Mouse (Mus musculus): ENCODE results near the gene Nrxn1. TPM values are rescaled to one million over a fixed set of nuclear protein-coding genes. Genes with fewer than 3 reads are reported as not detected.

The Nrxn1 gene
- polyA plus RNA-seq, 1 experiment from 2014 or later: 4.6 TPM

DNA sequence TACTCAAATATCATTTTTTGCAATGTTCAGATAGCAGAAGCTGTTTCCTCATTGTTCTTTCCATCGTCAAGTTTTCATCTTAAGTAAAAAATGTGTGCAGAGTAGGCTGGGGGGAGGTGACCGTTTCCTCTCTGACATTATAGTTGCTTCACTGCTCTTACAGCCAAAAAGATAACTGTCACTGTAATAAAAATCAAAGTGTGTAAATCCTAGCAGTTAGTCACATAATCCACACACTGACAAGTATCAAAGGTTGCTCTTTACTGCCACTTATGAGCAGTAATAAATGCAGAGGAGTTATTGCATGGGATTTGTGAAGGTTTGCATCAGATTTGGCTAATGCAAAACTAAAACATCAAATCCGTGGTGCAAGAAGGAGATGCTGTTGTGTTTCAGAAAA is 1032.7 kb downstream of the Nrxn1 start:
- Histone ChIP-seq H3K9me3 (ENCODE audit: low read length) (no peaks in the 10 kb centered on the region), H3K36me3 (ENCODE audit: insufficient read depth, low read length) (no peaks in the 10 kb centered on the region), H3K4me3 (ENCODE audit: low read length) (no peak overlapping the region), H3K4me2 (replicated peaks; ENCODE audit: low read depth, low read length) (no peak overlapping the region), H3K4me1 (ENCODE audit: insufficient read depth, low read length) (no peaks in the 10 kb centered on the region), H3K27me3 (ENCODE audit: insufficient read depth, low read length) (no peaks in the 10 kb centered on the region), H3K9ac (replicated peaks; ENCODE audit: low read length) (no peak overlapping the region), H3K27ac (ENCODE audit: low read length) (no peak overlapping the region)
- no peak for ATAC-seq (ENCODE audit: low FRiP score, low TSS enrichment)
- 33% methylated on average over 3 of the region's 3 CpGs for WGBS

DNA sequence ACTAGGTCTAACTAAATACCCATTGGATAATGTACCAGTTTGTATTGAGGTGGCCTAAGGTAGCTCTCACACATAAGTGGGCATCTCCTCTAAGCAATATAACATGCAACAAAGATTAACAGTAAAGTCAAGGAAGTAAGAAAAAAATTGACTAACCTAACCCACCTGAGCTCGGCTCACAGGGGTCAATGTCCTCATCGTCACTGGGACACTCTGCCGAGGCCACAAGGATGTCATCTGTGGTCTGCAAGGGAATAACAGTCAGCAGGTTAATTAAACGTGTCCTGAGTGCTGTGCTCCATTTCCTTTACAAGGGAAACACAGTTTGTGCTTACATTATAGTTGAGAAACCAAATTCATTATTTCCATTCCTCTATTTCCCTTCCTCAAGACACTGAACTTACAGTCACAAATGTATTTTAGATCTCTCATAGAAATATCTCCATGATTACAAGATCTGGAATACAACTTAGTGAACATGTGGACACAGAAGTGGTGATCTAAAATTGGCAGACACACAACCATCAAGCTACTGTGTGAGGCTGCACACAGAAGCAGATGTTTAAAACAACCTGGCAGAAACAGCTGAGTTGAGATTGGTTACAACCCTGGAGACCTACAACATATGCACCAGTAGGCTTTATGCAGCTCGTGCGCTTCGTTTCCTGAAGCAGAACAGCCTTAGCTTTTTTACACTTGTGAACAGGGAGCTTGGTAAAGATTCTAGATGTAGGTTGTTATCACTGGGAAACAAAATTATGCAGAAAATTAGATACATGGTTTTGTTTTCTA is 1033.4 kb downstream of the Nrxn1 start:
- H3K9me3 ChIP-seq (ENCODE audit: low read length): no peaks in the 10 kb centered on the region
- H3K9ac ChIP-seq (replicated peaks; ENCODE audit: low read length): no peak overlapping the region
- no peaks in the 10 kb centered on the region for H3K27me3 ChIP-seq (ENCODE audit: insufficient read depth, low read length)
- 47% methylated on average over 7 of the region's 7 CpGs for WGBS
- H3K27ac ChIP-seq (ENCODE audit: low read length): no peak overlapping the region
- no peak overlapping the region for H3K4me2 ChIP-seq (replicated peaks; ENCODE audit: low read depth, low read length)
- H3K4me1 ChIP-seq (ENCODE audit: insufficient read depth, low read length): no peaks in the 10 kb centered on the region
- no peak for ATAC-seq (ENCODE audit: low FRiP score, low TSS enrichment)
- no peaks in the 10 kb centered on the region for H3K36me3 ChIP-seq (ENCODE audit: insufficient read depth, low read length)
- no peak overlapping the region for H3K4me3 ChIP-seq (ENCODE audit: low read length)

DNA sequence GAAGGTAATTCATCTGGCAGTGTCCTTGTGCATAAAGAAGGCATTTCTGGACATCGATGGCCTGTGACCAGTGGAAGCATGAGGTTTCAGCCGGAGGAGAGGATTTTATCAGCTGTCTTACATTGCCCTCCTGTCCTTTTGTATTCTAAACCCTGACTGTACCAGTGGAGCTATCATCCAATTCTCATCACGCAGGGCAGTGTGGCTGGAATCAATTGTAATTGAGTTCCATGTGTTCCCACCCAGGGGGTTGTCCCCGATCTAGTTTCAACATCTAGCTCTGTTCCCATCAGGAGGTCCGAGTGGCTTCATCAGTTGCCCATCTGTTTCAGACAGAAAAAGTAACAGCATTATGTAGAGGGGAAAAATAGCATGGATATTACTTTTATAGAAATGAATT is 1038.6 kb downstream of the Nrxn1 start:
- Histone ChIP-seq H3K4me3 (ENCODE audit: low read length) (no peak overlapping the region), H3K4me2 (replicated peaks; ENCODE audit: low read depth, low read length) (no peak overlapping the region), H3K4me1 (ENCODE audit: insufficient read depth, low read length) (no peaks in the 10 kb centered on the region), H3K36me3 (ENCODE audit: insufficient read depth, low read length) (no peaks in the 10 kb centered on the region), H3K9me3 (ENCODE audit: low read length) (no peaks in the 10 kb centered on the region), H3K27me3 (ENCODE audit: insufficient read depth, low read length) (no peaks in the 10 kb centered on the region), H3K9ac (replicated peaks; ENCODE audit: low read length) (no peak overlapping the region), H3K27ac (ENCODE audit: low read length) (no peak overlapping the region)
- ATAC-seq (ENCODE audit: low FRiP score, low TSS enrichment): no peak
- WGBS: 63% methylated on average over 5 of the region's 5 CpGs

DNA sequence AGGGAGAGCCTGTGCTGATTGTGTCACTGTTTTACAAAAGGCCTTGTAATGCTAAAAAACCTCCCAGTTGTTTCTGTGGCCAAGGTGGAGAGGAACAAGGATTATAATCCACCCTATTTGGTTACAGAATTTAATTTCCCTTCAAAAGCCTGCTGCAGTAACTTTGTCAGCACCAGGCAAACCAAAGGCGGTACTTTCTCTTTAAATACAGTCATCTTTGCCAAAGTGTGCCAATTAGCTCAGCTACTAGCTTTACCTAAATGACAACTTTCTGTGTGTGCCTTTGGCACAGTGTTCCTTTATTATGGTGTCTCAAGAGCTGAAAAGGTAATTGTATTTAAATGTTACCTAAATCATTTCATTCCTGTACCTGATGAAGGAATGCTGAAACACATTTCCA is 1053.6 kb downstream of the Nrxn1 start:
- no peak overlapping the region for H3K9ac ChIP-seq (replicated peaks; ENCODE audit: low read length)
- no peaks in the 10 kb centered on the region for H3K27me3 ChIP-seq (ENCODE audit: insufficient read depth, low read length)
- H3K4me1 ChIP-seq (ENCODE audit: insufficient read depth, low read length): no peaks in the 10 kb centered on the region
- 71% methylated on average over 1 of the region's 1 CpGs for WGBS
- no peak overlapping the region for H3K27ac ChIP-seq (ENCODE audit: low read length)
- no peaks in the 10 kb centered on the region for H3K36me3 ChIP-seq (ENCODE audit: insufficient read depth, low read length)
- no peak overlapping the region for H3K4me3 ChIP-seq (ENCODE audit: low read length)
- H3K9me3 ChIP-seq (ENCODE audit: low read length): no peaks in the 10 kb centered on the region
- H3K4me2 ChIP-seq (replicated peaks; ENCODE audit: low read depth, low read length): no peak overlapping the region
- ATAC-seq (ENCODE audit: low FRiP score, low TSS enrichment): no peak

DNA sequence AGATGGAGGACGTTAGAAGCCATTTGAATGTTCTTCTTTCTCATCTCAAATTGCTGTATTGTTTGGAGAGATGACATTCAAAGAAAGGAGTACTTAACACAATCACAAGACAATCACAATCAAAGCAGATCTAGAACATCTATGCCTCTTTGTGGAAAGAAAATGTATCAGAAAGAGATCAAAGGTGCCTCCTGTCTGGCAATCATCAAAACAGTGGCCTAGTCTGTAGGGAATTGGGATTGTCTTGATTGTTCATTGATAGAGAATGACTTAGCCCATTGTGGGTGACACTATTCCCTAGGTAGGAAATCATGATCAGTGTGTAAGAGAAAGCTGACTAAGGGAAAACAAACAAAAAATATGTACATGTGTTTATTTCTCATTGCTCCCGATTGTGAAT is 1060.5 kb downstream of the Nrxn1 start:
- no peak overlapping the region for H3K4me2 ChIP-seq (replicated peaks; ENCODE audit: low read depth, low read length)
- no peaks in the 10 kb centered on the region for H3K36me3 ChIP-seq (ENCODE audit: insufficient read depth, low read length)
- H3K4me3 ChIP-seq (ENCODE audit: low read length): no peak overlapping the region
- WGBS: 82% methylated on average over 2 of the region's 2 CpGs
- no peak overlapping the region for H3K9ac ChIP-seq (replicated peaks; ENCODE audit: low read length)
- no peaks in the 10 kb centered on the region for H3K27me3 ChIP-seq (ENCODE audit: insufficient read depth, low read length)
- H3K27ac ChIP-seq (ENCODE audit: low read length): no peak overlapping the region
- no peaks in the 10 kb centered on the region for H3K4me1 ChIP-seq (ENCODE audit: insufficient read depth, low read length)
- H3K9me3 ChIP-seq (ENCODE audit: low read length): no peaks in the 10 kb centered on the region
- ATAC-seq (ENCODE audit: low FRiP score, low TSS enrichment): no peak

DNA sequence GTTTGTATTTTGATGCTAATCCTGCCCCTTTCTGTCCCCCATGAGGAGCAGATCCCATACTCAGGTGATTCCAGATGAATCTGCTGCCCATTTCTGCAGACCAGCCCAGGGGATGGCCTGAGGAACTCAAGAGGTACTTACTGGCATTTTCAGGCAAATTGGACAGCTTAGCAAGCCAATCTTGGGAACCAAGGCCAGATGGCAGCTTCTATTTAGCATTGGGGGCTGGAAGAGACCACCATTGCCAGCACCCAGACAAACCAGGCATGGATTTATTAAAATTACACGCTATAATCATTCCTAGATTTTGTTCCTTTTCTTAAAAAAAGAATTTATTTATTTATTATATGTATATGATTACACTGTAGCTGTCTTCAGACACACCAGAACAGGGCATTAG is 1076.2 kb downstream of the Nrxn1 start:
- 75% methylated on average over 1 of the region's 1 CpGs for WGBS
- ATAC-seq (ENCODE audit: low FRiP score, low TSS enrichment): no peak
- Histone ChIP-seq H3K27ac (ENCODE audit: low read length) (no peak overlapping the region), H3K9ac (replicated peaks; ENCODE audit: low read length) (no peak overlapping the region), H3K27me3 (ENCODE audit: insufficient read depth, low read length) (no peaks in the 10 kb centered on the region), H3K9me3 (ENCODE audit: low read length) (no peaks in the 10 kb centered on the region), H3K4me2 (replicated peaks; ENCODE audit: low read depth, low read length) (no peak overlapping the region), H3K36me3 (ENCODE audit: insufficient read depth, low read length) (no peaks in the 10 kb centered on the region), H3K4me3 (ENCODE audit: low read length) (no peak overlapping the region), H3K4me1 (ENCODE audit: insufficient read depth, low read length) (no peaks in the 10 kb centered on the region)

DNA sequence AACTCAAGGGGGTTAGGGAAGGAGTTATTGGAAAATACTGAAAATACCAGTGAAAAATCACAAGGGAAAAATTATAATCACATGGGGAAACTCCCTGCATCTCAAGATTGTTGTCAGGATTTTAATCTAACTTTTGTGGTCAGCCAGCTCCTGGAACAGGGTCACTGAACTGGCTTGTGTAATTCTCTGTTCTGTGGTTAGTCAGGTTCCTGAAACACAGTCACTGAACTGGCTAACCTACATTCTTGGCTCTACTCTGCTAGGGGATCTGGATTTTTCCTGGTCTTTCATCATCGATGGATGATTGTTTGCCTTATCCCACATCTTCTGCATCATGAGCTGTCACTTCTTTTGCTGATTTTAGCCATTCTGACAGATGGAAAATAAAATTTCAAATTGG is 1081.1 kb downstream of the Nrxn1 start:
- H3K4me2 ChIP-seq (replicated peaks; ENCODE audit: low read depth, low read length): no peak overlapping the region
- no peak overlapping the region for H3K4me3 ChIP-seq (ENCODE audit: low read length)
- H3K27me3 ChIP-seq (ENCODE audit: insufficient read depth, low read length): no peaks in the 10 kb centered on the region
- H3K9me3 ChIP-seq (ENCODE audit: low read length): no peaks in the 10 kb centered on the region
- ATAC-seq (ENCODE audit: low FRiP score, low TSS enrichment): no peak
- no peaks in the 10 kb centered on the region for H3K4me1 ChIP-seq (ENCODE audit: insufficient read depth, low read length)
- 100% methylated on average over 1 of the region's 1 CpGs for WGBS
- no peak overlapping the region for H3K27ac ChIP-seq (ENCODE audit: low read length)
- no peaks in the 10 kb centered on the region for H3K36me3 ChIP-seq (ENCODE audit: insufficient read depth, low read length)
- H3K9ac ChIP-seq (replicated peaks; ENCODE audit: low read length): no peak overlapping the region

DNA sequence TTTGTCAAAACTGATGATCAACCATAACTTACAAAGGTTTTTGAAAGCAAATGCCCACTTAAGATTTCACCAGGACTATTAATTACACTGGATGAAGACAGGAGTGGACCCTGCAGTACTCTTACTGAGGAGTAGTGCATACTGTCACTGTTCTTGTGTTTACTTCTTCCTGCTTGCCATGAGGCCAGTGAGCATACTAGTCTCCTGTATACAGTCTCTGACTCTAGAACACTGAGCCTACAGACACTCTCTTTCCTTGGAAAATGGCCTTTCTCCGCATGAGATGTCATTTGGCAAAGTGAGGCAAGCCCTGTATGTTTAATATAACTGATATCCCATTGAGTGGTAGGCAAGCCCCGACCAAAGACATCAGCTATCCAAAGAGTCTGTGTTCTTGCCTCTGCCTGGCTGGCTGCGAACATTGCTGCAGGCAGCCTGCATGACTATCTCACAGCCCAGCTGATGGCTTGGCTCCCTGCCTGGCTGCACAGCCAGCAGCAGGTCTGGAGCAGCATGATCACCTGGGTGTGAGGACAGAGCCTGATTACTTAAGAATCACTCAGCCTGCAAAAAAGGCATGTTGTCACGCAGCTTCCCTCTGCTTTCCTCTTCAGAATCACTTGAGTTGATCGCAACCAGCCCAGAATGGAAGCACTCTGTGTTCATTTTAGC is 1085.3 kb downstream of the Nrxn1 start:
- WGBS: 64% methylated on average over 5 of the region's 5 CpGs
- no peak overlapping the region for H3K4me3 ChIP-seq (ENCODE audit: low read length)
- ATAC-seq (ENCODE audit: low FRiP score, low TSS enrichment): no peak
- H3K27ac ChIP-seq (ENCODE audit: low read length): no peak overlapping the region
- H3K27me3 ChIP-seq (ENCODE audit: insufficient read depth, low read length): no peaks in the 10 kb centered on the region
- H3K36me3 ChIP-seq (ENCODE audit: insufficient read depth, low read length): no peaks in the 10 kb centered on the region
- no peak overlapping the region for H3K4me2 ChIP-seq (replicated peaks; ENCODE audit: low read depth, low read length)
- no peaks in the 10 kb centered on the region for H3K4me1 ChIP-seq (ENCODE audit: insufficient read depth, low read length)
- no peaks in the 10 kb centered on the region for H3K9me3 ChIP-seq (ENCODE audit: low read length)
- no peak overlapping the region for H3K9ac ChIP-seq (replicated peaks; ENCODE audit: low read length)

DNA sequence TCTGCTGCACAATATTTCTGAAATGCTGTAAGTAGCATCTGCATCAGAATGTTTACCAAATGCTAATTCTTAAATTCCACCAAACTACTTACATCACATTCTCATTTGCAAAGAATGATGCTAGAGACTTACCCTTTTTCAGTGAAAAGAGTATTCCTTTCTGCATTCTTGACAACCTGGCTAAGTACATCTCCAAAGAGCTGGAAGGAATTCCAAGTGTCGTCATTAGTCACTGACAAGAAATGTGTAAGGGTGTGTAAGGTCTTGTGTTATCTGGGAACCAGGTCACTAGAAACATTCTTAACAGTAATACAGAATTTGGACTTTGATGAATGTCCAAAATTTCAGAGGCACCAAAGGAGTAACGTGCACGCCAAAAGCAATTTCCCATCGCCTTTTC is 1102.2 kb downstream of the Nrxn1 start:
- H3K36me3 ChIP-seq (ENCODE audit: insufficient read depth, low read length): no peaks in the 10 kb centered on the region
- H3K4me1 ChIP-seq (ENCODE audit: insufficient read depth, low read length): no peaks in the 10 kb centered on the region
- ATAC-seq (ENCODE audit: low FRiP score, low TSS enrichment): no peak
- no peak overlapping the region for H3K4me3 ChIP-seq (ENCODE audit: low read length)
- no peak overlapping the region for H3K9ac ChIP-seq (replicated peaks; ENCODE audit: low read length)
- no peaks in the 10 kb centered on the region for H3K9me3 ChIP-seq (ENCODE audit: low read length)
- WGBS: 81% methylated on average over 4 of the region's 4 CpGs
- H3K27ac ChIP-seq (ENCODE audit: low read length): no peak overlapping the region
- no peak overlapping the region for H3K4me2 ChIP-seq (replicated peaks; ENCODE audit: low read depth, low read length)
- no peaks in the 10 kb centered on the region for H3K27me3 ChIP-seq (ENCODE audit: insufficient read depth, low read length)
